Mouse (Mus musculus): ENCODE measurements around the gene Zcchc24.

GRCm38 (mm10) chr14:25750448-25751015 lies 18.3 kb downstream of the Zcchc24 start:
- TF ChIP-seq TAL1 (conservative IDR thresholded peaks at IDR 0.05; ENCODE audit: low read depth, low read length) (no peak), CTCF (IDR thresholded peaks at IDR 0.05; ENCODE audit: low read depth, low read length) (no peak), GATA1 (IDR thresholded peaks at IDR 0.05; ENCODE audit: borderline replicate concordance, low read length) (no peak), POLR2AphosphoS5 (IDR thresholded peaks at IDR 0.05; ENCODE audit: insufficient replicate concordance, low read depth, low read length) (no peak), GATA2 (IDR thresholded peaks at IDR 0.05; ENCODE audit: borderline replicate concordance, low read depth, low read length) (no peak)

Data from G1E (cell line).